ENCODE assay signal across 24 mouse cellular contexts in the genomic region with DNA sequence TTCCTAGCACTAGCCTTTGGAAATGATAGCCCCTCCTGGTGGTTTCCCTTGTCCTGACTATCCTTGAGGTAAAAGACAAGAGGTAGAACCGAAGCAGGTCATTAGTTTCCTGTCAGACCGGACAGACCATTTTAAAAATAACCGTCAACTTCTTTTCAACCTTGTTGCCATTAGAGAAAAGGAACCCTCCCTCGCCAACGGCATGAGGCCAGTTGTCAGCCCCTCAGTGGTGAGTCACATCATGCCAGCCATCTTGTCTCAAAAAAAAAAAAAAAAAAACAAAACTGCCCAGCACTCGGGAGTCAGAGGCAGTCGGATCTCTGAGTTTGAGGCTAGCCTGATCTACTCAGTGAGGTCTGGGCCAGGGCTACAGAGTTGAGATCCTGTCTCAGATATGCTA. TPM values are rescaled to one million over a fixed set of nuclear protein-coding genes. Genes with fewer than 3 reads are reported as not detected.
DNase-seq lines count a peak whose midpoint lies in the region; ATAC-seq and TF ChIP-seq lines count a peak whose summit lies in the region.
"Had no signal": no experiment of that assay in that cellular context is flagged by ENCODE, and none has a peak within 500 bp of the region (broad histone marks: within the 10 kb centered on the region; RNA-seq: fewer than 3 reads in every experiment).

No protein-coding gene starts in this region.

- TF ChIP-seq EP300 in stomach, postnatal 0 days (optimal IDR thresholded peaks at IDR 0.05), result no peak

- H3K27ac ChIP-seq in kidney, adult 2 months (ENCODE audit: insufficient read depth, low read depth, low read length), result no peak overlapping the region
- H3K27ac ChIP-seq in midbrain, postnatal 0 days (ENCODE audit: low read depth, low read length), result no peak overlapping the region
- H3K27ac ChIP-seq in midbrain, embryonic 13.5 days, result no peak overlapping the region
- no peak overlapping the region for H3K27ac ChIP-seq in stomach, postnatal 0 days (replicated peaks)
- H3K27ac ChIP-seq: embryonic facial prominence, embryonic 15.5 days; heart, embryonic 13.5 days; liver, embryonic 15.5 days; midbrain, embryonic 10.5 days; neural tube, embryonic 12.5 days had no signal

- no peak overlapping the region for H3K4me3 ChIP-seq in kidney, adult 2 months (ENCODE audit: insufficient read depth, low read depth, low read length)
- H3K4me3 ChIP-seq in midbrain, postnatal 0 days (ENCODE audit: low read depth, low read length), result no peak overlapping the region
- no peak overlapping the region for H3K4me3 ChIP-seq in midbrain, embryonic 13.5 days (replicated peaks)
- H3K4me3 ChIP-seq in stomach, postnatal 0 days (ENCODE audit: low read depth, low read length), result no peak overlapping the region
- H3K4me3 ChIP-seq: embryonic facial prominence, embryonic 15.5 days; heart, embryonic 13.5 days; liver, embryonic 15.5 days; midbrain, embryonic 10.5 days; neural tube, embryonic 12.5 days had no signal

- no peak for TF ChIP-seq POLR2A in kidney, adult 2 months (IDR thresholded peaks at IDR 0.05; ENCODE audit: low read depth, low read length)

- no peaks in the 10 kb centered on the region for H3K36me3 ChIP-seq in kidney, adult 2 months (ENCODE audit: control insufficient read depth, insufficient read depth, low read length)
- no peaks in the 10 kb centered on the region for H3K36me3 ChIP-seq in midbrain, postnatal 0 days (ENCODE audit: insufficient read depth, low read length)
- no peaks in the 10 kb centered on the region for H3K36me3 ChIP-seq in midbrain, embryonic 13.5 days
- no peaks in the 10 kb centered on the region for H3K36me3 ChIP-seq in stomach, postnatal 0 days (ENCODE audit: control insufficient read depth, insufficient read depth, low read length)
- H3K36me3 ChIP-seq: embryonic facial prominence, embryonic 15.5 days; heart, embryonic 13.5 days; liver, embryonic 15.5 days; midbrain, embryonic 10.5 days; neural tube, embryonic 12.5 days had no signal

- intact Hi-C loops in gastrocnemius, postnatal 36 days (cut with DNase I), result no loop called here

- no peaks in the 10 kb centered on the region for H3K27me3 ChIP-seq in kidney, adult 2 months (replicated peaks; ENCODE audit: control insufficient read depth, insufficient read depth, low read length)
- no peaks in the 10 kb centered on the region for H3K27me3 ChIP-seq in midbrain, postnatal 0 days (ENCODE audit: insufficient read depth, low read length)
- H3K27me3 ChIP-seq in midbrain, embryonic 13.5 days, result no peaks in the 10 kb centered on the region
- no peaks in the 10 kb centered on the region for H3K27me3 ChIP-seq in stomach, postnatal 0 days (ENCODE audit: control insufficient read depth, insufficient read depth, low read length)
- H3K27me3 ChIP-seq: embryonic facial prominence, embryonic 15.5 days; neural tube, embryonic 12.5 days; Patski had no signal

- no peak for TF ChIP-seq CTCF in kidney, adult 2 months (conservative IDR thresholded peaks at IDR 0.05; ENCODE audit: insufficient read depth, insufficient read length, low read depth, low read length)
- peak; percentile 11; the same call in 1 of the 2 replicates for TF ChIP-seq CTCF in midbrain, postnatal 0 days (IDR thresholded peaks at IDR 0.05)
- TF ChIP-seq CTCF in stomach, postnatal 0 days (IDR thresholded peaks at IDR 0.05; ENCODE audit: low read depth), result peak; percentile 47

- H3K9ac ChIP-seq in midbrain, postnatal 0 days (replicated peaks; ENCODE audit: low read length, poor library complexity, severe bottlenecking), result no peak overlapping the region
- H3K9ac ChIP-seq in midbrain, embryonic 13.5 days (replicated peaks), result no peak overlapping the region
- no peak overlapping the region for H3K9ac ChIP-seq in stomach, postnatal 0 days (ENCODE audit: low read length)
- H3K9ac ChIP-seq: embryonic facial prominence, embryonic 15.5 days; heart, embryonic 13.5 days; liver, embryonic 15.5 days; neural tube, embryonic 12.5 days had no signal

- ATAC-seq in midbrain, postnatal 0 days (ENCODE audit: low FRiP score), result no peak
- no peak for ATAC-seq in midbrain, embryonic 13.5 days
- ATAC-seq in stomach, postnatal 0 days (ENCODE audit: low FRiP score, low TSS enrichment), result no peak
- ATAC-seq in inflammation-experienced regulatory T-cells, adult 6 months, result no peak
- ATAC-seq: forebrain, embryonic 16.5 days; hindbrain, embryonic 16.5 days; Patski had no signal

- DNase-seq in kidney, adult 2 months, result peak; percentile 20
- no peak for DNase-seq in kidney, postnatal 4 days
- no peak for DNase-seq in midbrain, postnatal 0 days (ENCODE audit: low spot score)
- DNase-seq in ES-CJ7 (ENCODE audit: low read depth, low spot score), result peak; percentile 47
- no peak for DNase-seq in stomach, postnatal 0 days (ENCODE audit: low spot score)
- no peak for DNase-seq in gastrocnemius, postnatal 36 days
- DNase-seq: adrenal gland, postnatal 25 days; cerebellum, postnatal 25 days; heart, postnatal 36 days; kidney, adult 8-10 months; lung, postnatal 4 days; right cerebral cortex, postnatal 4 days had no signal

- no peaks in the 10 kb centered on the region for H3K9me3 ChIP-seq in midbrain, postnatal 0 days (ENCODE audit: low read length)
- no peaks in the 10 kb centered on the region for H3K9me3 ChIP-seq in midbrain, embryonic 13.5 days
- H3K9me3 ChIP-seq in stomach, postnatal 0 days (ENCODE audit: control insufficient read depth, low read length), result no peaks in the 10 kb centered on the region
- H3K9me3 ChIP-seq: embryonic facial prominence, embryonic 15.5 days; heart, embryonic 13.5 days; liver, embryonic 15.5 days; midbrain, embryonic 10.5 days; neural tube, embryonic 12.5 days had no signal

- WGBS in kidney, adult 2 months, result 38% methylated on average over 7 of the region's 7 CpGs
- WGBS in midbrain, postnatal 0 days, result 75% methylated on average over 7 of the region's 7 CpGs
- 66% methylated on average over 7 of the region's 7 CpGs for WGBS in midbrain, embryonic 13.5 days
- 32% methylated on average over 7 of the region's 7 CpGs for WGBS in stomach, postnatal 0 days

- H3K4me2 ChIP-seq in midbrain, postnatal 0 days (ENCODE audit: low read depth, low read length, poor library complexity, severe bottlenecking), result no peak overlapping the region
- no peak overlapping the region for H3K4me2 ChIP-seq in midbrain, embryonic 13.5 days (replicated peaks)
- no peak overlapping the region for H3K4me2 ChIP-seq in stomach, postnatal 0 days (replicated peaks; ENCODE audit: low read depth)
- H3K4me2 ChIP-seq: embryonic facial prominence, embryonic 15.5 days; heart, embryonic 13.5 days; liver, embryonic 15.5 days; neural tube, embryonic 12.5 days had no signal

- H3K4me1 ChIP-seq in kidney, adult 2 months (ENCODE audit: control insufficient read depth, insufficient read depth, low read length), result peaks cover 7% of the 10 kb centered on the region; the same call in 1 of the 2 replicates
- H3K4me1 ChIP-seq in midbrain, postnatal 0 days (ENCODE audit: insufficient read depth, low read length), result no peaks in the 10 kb centered on the region
- H3K4me1 ChIP-seq in midbrain, embryonic 13.5 days (replicated peaks), result peaks cover 6% of the 10 kb centered on the region
- H3K4me1 ChIP-seq in stomach, postnatal 0 days (replicated peaks; ENCODE audit: control insufficient read depth, insufficient read depth), result no peaks in the 10 kb centered on the region

RNA-seq across cellular contexts. Expression of gene Ubc, which starts 10.9 kb away (rescaled TPM):
- polyA plus RNA-seq in kidney, adult 2 months (2012; rRNA removed), result 1,123 and 1,352 TPM in 2 replicates
- total RNA-seq in midbrain, postnatal 0 days (2014; rRNA removed), result 915 and 958 TPM in 2 replicates
- 1,268 and 1,306 TPM in 2 replicates for polyA plus RNA-seq in midbrain, postnatal 0 days (2015; fragmentation: Nextera tagmentation; extraction: Ambion mirVana)
- polyA plus RNA-seq in midbrain, embryonic 13.5 days (2015; fragmentation: Nextera tagmentation; extraction: Ambion mirVana), result 1,275 and 1,322 TPM in 2 replicates
- polyA plus RNA-seq in stomach, postnatal 0 days (2015; fragmentation: Nextera tagmentation; extraction: Ambion mirVana), result 537 and 549 TPM in 2 replicates
- polyA plus RNA-seq in inflammation-experienced regulatory T-cells, adult 6 months (2017; shearing (Covaris generic)), result 1,000 to 10,000 TPM in 2 of 3 experiments, 100 to 1,000 TPM in 1; 741 to 1,375 (median 1,290) TPM
- 1,000 to 10,000 TPM; 1,061 to 1,578 TPM for total RNA-seq in gastrocnemius, postnatal 36 days (2021)

RNA-seq across cellular contexts. Expression of gene Gm10382, which starts 11.8 kb away (rescaled TPM):
- 0.33 and 0.58 TPM in 2 replicates for polyA plus RNA-seq in kidney, adult 2 months (2012; rRNA removed)
- total RNA-seq in midbrain, postnatal 0 days (2014; rRNA removed), result not detected in 2 replicates
- polyA plus RNA-seq in midbrain, postnatal 0 days (2015; fragmentation: Nextera tagmentation; extraction: Ambion mirVana), result 0.67 and 0.83 TPM in 2 replicates
- polyA plus RNA-seq in midbrain, embryonic 13.5 days (2015; fragmentation: Nextera tagmentation; extraction: Ambion mirVana), result 0.39 and 0.89 TPM in 2 replicates
- 0.51 and 0.56 TPM in 2 replicates for polyA plus RNA-seq in stomach, postnatal 0 days (2015; fragmentation: Nextera tagmentation; extraction: Ambion mirVana)
- polyA plus RNA-seq in inflammation-experienced regulatory T-cells, adult 6 months (2017; shearing (Covaris generic)), result 1 to 10 TPM in 2 of 3 experiments, under 1 TPM in 1; 0.65 to 1.1 (median 1.0) TPM
- under 1 TPM in 1 of 2 experiments, not detected in 1; 0.20 TPM for total RNA-seq in gastrocnemius, postnatal 36 days (2021)
- total RNA-seq: adrenal gland, postnatal 25 days; heart, postnatal 36 days; monocyte, adult 5-6 weeks had no signal
- polyA plus RNA-seq: large intestine, adult 2 months had no signal

RNA-seq across cellular contexts. Expression of gene Dhx37, which starts 33.0 kb away (rescaled TPM):
- polyA plus RNA-seq in kidney, adult 2 months (2012; rRNA removed), result 10.8 and 16.4 TPM in 2 replicates
- 17.8 and 32.9 TPM in 2 replicates for total RNA-seq in midbrain, postnatal 0 days (2014; rRNA removed)
- 10.9 TPM in 2 replicates for polyA plus RNA-seq in midbrain, postnatal 0 days (2015; fragmentation: Nextera tagmentation; extraction: Ambion mirVana)
- 12.1 and 13.2 TPM in 2 replicates for polyA plus RNA-seq in midbrain, embryonic 13.5 days (2015; fragmentation: Nextera tagmentation; extraction: Ambion mirVana)
- 3.3 and 4.5 TPM in 2 replicates for polyA plus RNA-seq in stomach, postnatal 0 days (2015; fragmentation: Nextera tagmentation; extraction: Ambion mirVana)
- polyA plus RNA-seq in inflammation-experienced regulatory T-cells, adult 6 months (2017; shearing (Covaris generic)), result 10 to 100 TPM in 1 of 3 experiments, 1 to 10 TPM in 2; 6.9 to 10.2 (median 9.2) TPM
- total RNA-seq in gastrocnemius, postnatal 36 days (2021), result 1 to 10 TPM; 3.4 to 4.3 TPM

RNA-seq across cellular contexts. Expression of gene Bri3bp, which starts 40.5 kb away (rescaled TPM):
- 12.1 and 13.0 TPM in 2 replicates for polyA plus RNA-seq in kidney, adult 2 months (2012; rRNA removed)
- 89.5 and 96.0 TPM in 2 replicates for total RNA-seq in midbrain, postnatal 0 days (2014; rRNA removed)
- 42.3 and 43.9 TPM in 2 replicates for polyA plus RNA-seq in midbrain, postnatal 0 days (2015; fragmentation: Nextera tagmentation; extraction: Ambion mirVana)
- 28.2 and 29.6 TPM in 2 replicates for polyA plus RNA-seq in midbrain, embryonic 13.5 days (2015; fragmentation: Nextera tagmentation; extraction: Ambion mirVana)
- 25.3 and 27.9 TPM in 2 replicates for polyA plus RNA-seq in stomach, postnatal 0 days (2015; fragmentation: Nextera tagmentation; extraction: Ambion mirVana)
- polyA plus RNA-seq in inflammation-experienced regulatory T-cells, adult 6 months (2017; shearing (Covaris generic)), result 10 to 100 TPM in 1 of 3 experiments, 1 to 10 TPM in 2; 5.6 to 12.9 (median 8.3) TPM
- 1 to 10 TPM; 3.8 to 4.0 TPM for total RNA-seq in gastrocnemius, postnatal 36 days (2021)

Comparison
In these comparisons a context has a peak if more than half of its experiments do, and no peak if none do; other contexts are left out.
1. DNase-seq: peak in kidney, adult 2 months (single experiment) and ES-CJ7 (single experiment); none in kidney, postnatal 4 days (0 of 2), midbrain, postnatal 0 days (single experiment), stomach, postnatal 0 days (single experiment) and gastrocnemius, postnatal 36 days (0 of 2).